Mouse (Mus musculus): Measurements from ENCODE around the gene Sap18b. TPM values are rescaled to one million over a fixed set of nuclear protein-coding genes. Genes with fewer than 3 reads are reported as not detected.

The Sap18b gene
- polyA plus RNA-seq, 1 experiment from 2014 or later: 256 TPM

DNA sequence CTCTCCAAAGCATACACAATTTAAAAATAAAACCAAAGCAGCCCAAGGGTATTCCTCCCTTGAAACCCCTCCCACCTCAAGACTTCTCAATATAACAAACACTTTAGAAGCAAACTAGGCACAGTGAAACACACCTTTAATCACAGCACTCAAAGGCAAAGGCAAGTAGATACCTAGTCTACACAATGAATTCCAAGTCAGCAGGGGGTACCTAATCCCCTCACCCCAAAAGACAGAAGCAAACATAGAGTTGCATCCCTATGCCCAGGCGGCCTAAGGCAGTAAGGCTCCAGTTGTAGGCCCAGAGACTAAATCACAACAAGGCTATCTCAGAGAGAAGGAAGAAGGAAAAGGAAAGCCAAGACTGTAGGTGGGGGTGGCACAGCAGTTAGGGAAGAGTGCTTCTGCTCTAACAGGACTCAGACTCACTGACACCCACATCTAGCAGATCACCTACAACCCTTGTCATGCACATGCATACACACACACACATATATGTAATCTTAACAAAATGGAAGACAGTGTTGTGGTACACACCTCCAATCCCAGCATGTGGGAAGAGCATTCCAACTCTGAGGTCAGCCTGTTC, 23.6 kb upstream of the Sap18b start:
- ATAC-seq: no peak
- Histone ChIP-seq H3K9me3 (ENCODE audit: control insufficient read depth, low read length) (no peaks in the 10 kb centered on the region), H3K4me3 (ENCODE audit: low read length) (no peak overlapping the region), H3K4me2 (ENCODE audit: low read length) (no peak overlapping the region), H3K9ac (ENCODE audit: low read depth, low read length) (no peak overlapping the region), H3K4me1 (ENCODE audit: control insufficient read depth, insufficient read depth, low read depth, low read length) (peaks cover 9% of the 10 kb centered on the region), H3K27me3 (replicated peaks; ENCODE audit: control insufficient read depth, insufficient read depth, low read length) (no peaks in the 10 kb centered on the region), H3K36me3 (ENCODE audit: control insufficient read depth, insufficient read depth, low read length) (no peaks in the 10 kb centered on the region), H3K27ac (ENCODE audit: low read depth, low read length) (no peak overlapping the region)
- 100% methylated on average over 1 of the region's 1 CpGs for WGBS

DNA sequence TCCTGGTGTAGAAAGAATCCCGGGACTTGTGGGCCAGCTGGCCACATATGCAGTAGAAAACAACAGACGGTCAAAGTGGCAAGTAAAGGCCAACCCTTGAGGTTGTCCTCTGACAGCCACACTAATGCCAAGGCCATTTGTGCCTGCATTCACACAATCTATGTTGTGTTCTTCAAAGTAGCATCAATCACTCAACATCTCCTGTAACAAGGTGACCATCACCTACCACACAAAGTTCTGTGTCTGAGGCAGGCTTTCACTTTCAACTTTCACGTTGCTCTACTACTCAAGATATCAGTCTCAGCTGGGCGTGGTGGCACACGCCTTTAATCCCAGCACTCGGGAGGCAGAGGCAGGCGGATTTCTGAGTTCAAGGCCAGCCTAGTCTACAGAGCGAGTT, 22.9 kb upstream of the Sap18b start:
- 95% methylated on average over 8 of the region's 8 CpGs for WGBS
- Histone ChIP-seq H3K4me3 (ENCODE audit: low read length) (no peak overlapping the region), H3K4me1 (ENCODE audit: control insufficient read depth, insufficient read depth, low read depth, low read length) (peaks cover 9% of the 10 kb centered on the region), H3K4me2 (ENCODE audit: low read length) (no peak overlapping the region), H3K9me3 (ENCODE audit: control insufficient read depth, low read length) (no peaks in the 10 kb centered on the region), H3K36me3 (ENCODE audit: control insufficient read depth, insufficient read depth, low read length) (no peaks in the 10 kb centered on the region), H3K27ac (ENCODE audit: low read depth, low read length) (no peak overlapping the region), H3K9ac (ENCODE audit: low read depth, low read length) (no peak overlapping the region), H3K27me3 (replicated peaks; ENCODE audit: control insufficient read depth, insufficient read depth, low read length) (no peaks in the 10 kb centered on the region)
- no peak for ATAC-seq

DNA sequence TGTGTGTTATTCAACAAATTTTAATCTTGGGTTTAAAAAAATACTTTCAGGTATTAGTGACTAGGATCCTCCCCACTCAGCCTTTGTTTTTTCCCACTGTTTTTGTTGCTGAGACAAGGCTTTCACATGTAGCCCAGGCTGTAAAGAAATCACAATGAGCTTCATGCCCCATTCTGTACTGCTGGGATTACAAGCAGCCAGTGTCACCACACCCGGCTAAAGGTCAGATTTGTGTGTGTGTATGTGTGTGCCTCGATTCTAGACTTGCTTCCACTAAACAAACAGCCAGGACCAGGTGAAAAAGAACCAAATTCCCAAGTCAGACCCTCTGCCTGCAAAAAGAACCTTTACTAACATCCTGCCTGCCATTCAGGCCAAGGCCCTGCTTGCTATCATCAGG, 19.7 kb upstream of the Sap18b start:
- Histone ChIP-seq H3K36me3 (ENCODE audit: control insufficient read depth, insufficient read depth, low read length) (no peaks in the 10 kb centered on the region), H3K27me3 (replicated peaks; ENCODE audit: control insufficient read depth, insufficient read depth, low read length) (no peaks in the 10 kb centered on the region), H3K9me3 (ENCODE audit: control insufficient read depth, low read length) (no peaks in the 10 kb centered on the region), H3K4me3 (ENCODE audit: low read length) (peak overlapping the region; percentile 90), H3K4me2 (ENCODE audit: low read length) (peak overlapping the region; percentile 95), H3K9ac (ENCODE audit: low read depth, low read length) (no peak overlapping the region), H3K27ac (ENCODE audit: low read depth, low read length) (no peak overlapping the region), H3K4me1 (ENCODE audit: control insufficient read depth, insufficient read depth, low read depth, low read length) (peaks cover 9% of the 10 kb centered on the region)
- ATAC-seq: no peak
- WGBS: 60% methylated on average over 2 of the region's 2 CpGs

DNA sequence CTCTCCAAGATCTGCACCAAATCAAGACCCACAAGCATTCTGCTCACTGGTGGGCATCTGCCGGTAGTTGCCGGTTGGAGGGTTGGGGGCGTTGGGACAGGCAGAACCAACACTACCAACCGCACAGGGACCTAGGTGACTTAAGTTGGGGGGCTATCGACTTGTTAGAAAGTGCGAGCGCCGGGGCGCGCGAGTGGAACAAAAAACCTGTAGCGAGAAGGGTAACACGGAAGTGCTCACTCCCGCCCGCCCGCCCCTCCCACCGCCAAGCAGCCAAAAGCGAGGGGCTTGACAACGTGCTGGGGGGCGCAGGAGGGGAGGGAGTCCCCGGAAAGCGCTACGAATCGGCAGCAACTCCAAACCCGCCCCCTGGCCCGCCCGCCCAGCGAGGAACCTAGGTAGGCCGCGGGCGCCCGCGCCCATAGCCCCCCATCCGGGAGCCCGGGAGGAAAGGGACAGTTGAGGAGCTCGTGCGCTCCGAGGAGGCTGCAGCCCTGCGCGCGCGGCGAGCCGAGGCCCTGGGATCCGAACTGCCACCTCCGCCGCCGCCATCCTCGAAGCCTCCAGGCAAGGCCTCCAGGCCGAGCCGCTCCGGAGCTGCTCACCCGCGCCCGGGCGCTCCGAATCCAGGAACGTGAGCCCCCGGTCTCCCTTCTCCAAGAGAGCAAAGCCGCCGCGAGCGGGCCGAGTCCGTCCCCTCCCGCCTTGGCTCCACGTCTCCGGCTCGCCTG, 18.5 kb upstream of the Sap18b start:
- Histone ChIP-seq H3K36me3 (ENCODE audit: control insufficient read depth, insufficient read depth, low read length) (no peaks in the 10 kb centered on the region), H3K4me2 (ENCODE audit: low read length) (peak overlapping the region; percentile 95), H3K9ac (ENCODE audit: low read depth, low read length) (peak overlapping the region; percentile 86), H3K27me3 (replicated peaks; ENCODE audit: control insufficient read depth, insufficient read depth, low read length) (no peaks in the 10 kb centered on the region), H3K27ac (ENCODE audit: low read depth, low read length) (peak overlapping the region; percentile 86), H3K9me3 (ENCODE audit: control insufficient read depth, low read length) (no peaks in the 10 kb centered on the region), H3K4me1 (ENCODE audit: control insufficient read depth, insufficient read depth, low read depth, low read length) (peaks cover 9% of the 10 kb centered on the region), H3K4me3 (ENCODE audit: low read length) (peak overlapping the region; percentile 90)
- WGBS: under 1% methylated on average over 43 of the region's 69 CpGs
- ATAC-seq: no peak

DNA sequence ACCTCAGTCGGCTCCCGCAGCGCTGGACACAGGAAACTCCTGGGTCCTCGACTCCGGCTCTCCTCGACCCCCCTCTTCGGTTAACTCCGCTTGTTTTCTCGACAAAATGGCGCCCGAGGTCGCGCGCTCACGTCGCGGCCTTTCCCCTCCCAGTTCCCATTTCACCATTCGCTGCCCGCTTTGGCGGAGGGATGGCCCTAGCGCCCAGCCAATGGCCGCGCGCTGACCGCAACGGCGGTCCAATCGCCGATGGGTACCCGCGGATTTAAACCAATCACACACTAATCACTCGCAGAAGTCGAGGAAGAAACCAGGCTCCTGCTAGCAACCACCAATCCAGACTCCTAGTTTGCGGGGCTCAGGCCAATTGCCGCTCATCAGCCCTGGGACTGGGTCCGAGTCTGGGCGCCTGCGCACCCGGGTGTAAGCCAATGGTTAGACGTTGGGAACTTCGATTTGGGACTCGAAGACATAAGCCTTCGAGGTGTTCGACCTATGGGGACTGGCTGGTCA, 17.8 kb upstream of the Sap18b start, which contains the start of gene Cnot1:
Cnot1 (minus strand) TSS at position 134 of the 513 bp plus-strand sequence.
- Histone ChIP-seq H3K9ac (ENCODE audit: low read depth, low read length) (peak within 1 kb of the TSS; percentile 86), H3K4me3 (ENCODE audit: low read length) (peak within 1 kb of the TSS; percentile 90), H3K27me3 (replicated peaks; ENCODE audit: control insufficient read depth, insufficient read depth, low read length) (no peaks in the 10 kb centered on the region), H3K36me3 (ENCODE audit: control insufficient read depth, insufficient read depth, low read length) (no peaks in the 10 kb centered on the region), H3K4me1 (ENCODE audit: control insufficient read depth, insufficient read depth, low read depth, low read length) (peaks cover 9% of the 10 kb centered on the region), H3K27ac (ENCODE audit: low read depth, low read length) (peak within 1 kb of the TSS; percentile 90), H3K9me3 (ENCODE audit: control insufficient read depth, low read length) (no peaks in the 10 kb centered on the region), H3K4me2 (ENCODE audit: low read length) (peak within 1 kb of the TSS; percentile 95)
- under 1% methylated on average over 44 of the region's 44 CpGs for WGBS
- ATAC-seq: peak; percentile 97

DNA sequence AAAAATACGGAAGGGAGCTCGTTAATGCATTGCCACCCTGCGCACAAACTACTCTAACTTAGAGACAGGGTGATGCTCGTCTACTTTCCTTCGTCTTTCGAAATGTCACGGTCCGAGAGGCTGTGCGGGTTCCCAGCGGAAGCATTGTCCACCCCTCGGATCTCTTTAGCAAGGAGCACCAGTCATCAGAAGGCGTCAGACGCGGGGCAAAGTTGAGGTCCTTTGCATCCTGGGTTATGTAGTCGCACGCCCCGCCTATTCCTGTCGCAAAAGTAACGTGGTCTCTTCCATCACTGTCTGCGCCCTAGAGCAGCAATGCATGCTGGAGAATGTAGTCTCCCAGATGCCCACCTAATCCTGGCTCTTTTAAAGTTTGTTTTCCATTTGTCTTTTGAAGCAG, 17.3 kb upstream of the Sap18b start:
- Histone ChIP-seq H3K27me3 (replicated peaks; ENCODE audit: control insufficient read depth, insufficient read depth, low read length) (no peaks in the 10 kb centered on the region), H3K4me2 (ENCODE audit: low read length) (peak overlapping the region; percentile 69), H3K4me3 (ENCODE audit: low read length) (peak overlapping the region; percentile 90), H3K36me3 (ENCODE audit: control insufficient read depth, insufficient read depth, low read length) (no peaks in the 10 kb centered on the region), H3K9me3 (ENCODE audit: control insufficient read depth, low read length) (no peaks in the 10 kb centered on the region), H3K9ac (ENCODE audit: low read depth, low read length) (peak overlapping the region; percentile 60), H3K27ac (ENCODE audit: low read depth, low read length) (peak overlapping the region; percentile 90), H3K4me1 (ENCODE audit: control insufficient read depth, insufficient read depth, low read depth, low read length) (peaks cover 9% of the 10 kb centered on the region)
- WGBS: 0% methylated on average over 20 of the region's 20 CpGs
- peak; percentile 94 for ATAC-seq

DNA sequence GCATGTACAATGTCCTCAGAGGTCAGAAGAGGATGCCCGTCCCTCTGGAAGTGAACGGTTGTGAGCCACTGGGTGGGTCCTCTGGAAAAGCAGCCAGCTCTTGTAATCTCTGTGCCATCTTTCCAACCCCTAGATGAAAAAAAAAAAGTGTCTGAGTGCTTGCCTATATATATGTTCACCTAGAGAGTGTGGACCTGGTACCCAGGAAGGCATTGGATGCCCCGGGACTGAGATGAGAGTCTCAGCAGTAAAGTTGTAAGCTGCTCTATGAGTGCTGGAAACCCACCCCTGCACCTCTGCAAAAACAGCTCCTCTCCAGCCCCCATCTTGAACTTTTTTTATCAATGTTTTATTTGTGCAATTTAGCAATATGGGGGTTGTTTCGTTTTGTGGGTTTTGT, 16.5 kb upstream of the Sap18b start:
- Histone ChIP-seq H3K9me3 (ENCODE audit: control insufficient read depth, low read length) (no peaks in the 10 kb centered on the region), H3K36me3 (ENCODE audit: control insufficient read depth, insufficient read depth, low read length) (no peaks in the 10 kb centered on the region), H3K4me1 (ENCODE audit: control insufficient read depth, insufficient read depth, low read depth, low read length) (peaks cover 9% of the 10 kb centered on the region), H3K4me2 (ENCODE audit: low read length) (no peak overlapping the region), H3K9ac (ENCODE audit: low read depth, low read length) (no peak overlapping the region), H3K27me3 (replicated peaks; ENCODE audit: control insufficient read depth, insufficient read depth, low read length) (no peaks in the 10 kb centered on the region), H3K27ac (ENCODE audit: low read depth, low read length) (no peak overlapping the region), H3K4me3 (ENCODE audit: low read length) (no peak overlapping the region)
- no peak for ATAC-seq
- WGBS: 93% methylated on average over 4 of the region's 4 CpGs

DNA sequence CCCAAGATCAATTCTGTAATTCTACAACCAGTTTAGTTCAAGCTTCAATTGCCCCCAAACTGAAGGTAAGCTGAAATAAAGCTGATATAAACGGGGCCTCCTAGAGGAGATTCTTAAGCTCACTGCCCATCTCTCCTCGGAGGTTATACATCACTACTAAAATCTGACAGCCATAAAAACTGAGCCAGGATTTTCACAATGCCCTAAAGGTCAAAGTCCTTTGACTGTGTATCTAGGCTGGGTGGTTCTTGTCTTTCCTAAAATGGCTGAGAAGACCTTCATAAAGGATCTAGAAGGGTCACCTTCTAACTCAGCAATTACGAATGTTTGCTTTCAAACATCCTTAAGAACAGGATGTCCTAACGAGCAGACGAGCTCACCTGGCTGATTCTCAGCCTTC, 16.0 kb upstream of the Sap18b start:
- WGBS: 87% methylated on average over 5 of the region's 5 CpGs
- no peak overlapping the region for H3K4me2 ChIP-seq (ENCODE audit: low read length)
- H3K4me3 ChIP-seq (ENCODE audit: low read length): no peak overlapping the region
- no peak for ATAC-seq
- H3K27me3 ChIP-seq (replicated peaks; ENCODE audit: control insufficient read depth, insufficient read depth, low read length): no peaks in the 10 kb centered on the region
- H3K36me3 ChIP-seq (ENCODE audit: control insufficient read depth, insufficient read depth, low read length): no peaks in the 10 kb centered on the region
- H3K27ac ChIP-seq (ENCODE audit: low read depth, low read length): no peak overlapping the region
- H3K9ac ChIP-seq (ENCODE audit: low read depth, low read length): no peak overlapping the region
- H3K9me3 ChIP-seq (ENCODE audit: control insufficient read depth, low read length): no peaks in the 10 kb centered on the region
- H3K4me1 ChIP-seq (ENCODE audit: control insufficient read depth, insufficient read depth, low read depth, low read length): peaks cover 9% of the 10 kb centered on the region

DNA sequence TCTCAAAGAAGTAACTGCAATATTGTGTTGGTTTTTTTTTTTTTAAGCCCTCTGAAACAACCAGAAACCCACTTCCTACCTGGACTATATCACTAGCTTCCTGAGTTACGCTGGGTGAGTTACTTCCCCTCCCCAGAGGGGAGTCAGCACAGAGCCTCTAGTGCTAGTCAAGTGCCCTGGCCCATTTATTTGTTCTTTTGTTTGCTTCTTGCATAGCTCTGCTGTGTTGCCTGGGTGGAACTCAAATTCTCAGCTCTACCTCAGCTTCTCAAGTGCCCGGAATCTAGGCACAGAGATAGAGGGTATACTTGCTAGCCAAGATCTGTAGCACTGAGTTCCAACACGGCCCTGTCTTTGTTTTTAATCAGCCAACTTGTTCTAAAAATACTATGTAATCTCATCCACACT, 15.0 kb upstream of the Sap18b start:
- WGBS: 64% methylated on average over 3 of the region's 3 CpGs

More for the DNA sequence above, 15.0 kb upstream of the Sap18b start:
- H3K9ac ChIP-seq (ENCODE audit: low read depth, low read length): no peak overlapping the region
- H3K36me3 ChIP-seq (ENCODE audit: control insufficient read depth, insufficient read depth, low read length): no peaks in the 10 kb centered on the region
- H3K27me3 ChIP-seq (replicated peaks; ENCODE audit: control insufficient read depth, insufficient read depth, low read length): no peaks in the 10 kb centered on the region
- H3K27ac ChIP-seq (ENCODE audit: low read depth, low read length): no peak overlapping the region
- H3K4me3 ChIP-seq (ENCODE audit: low read length): no peak overlapping the region
- H3K4me1 ChIP-seq (ENCODE audit: control insufficient read depth, insufficient read depth, low read depth, low read length): peaks cover 9% of the 10 kb centered on the region
- ATAC-seq: no peak
- H3K9me3 ChIP-seq (ENCODE audit: control insufficient read depth, low read length): no peaks in the 10 kb centered on the region
- no peak overlapping the region for H3K4me2 ChIP-seq (ENCODE audit: low read length)

Data from hindbrain, embryonic 16.5 days (tissue).